Mouse (Mus musculus) lung, postnatal 0 days (tissue): Measurements from ENCODE around the gene Cadm4.

Experiments used
- CTCF ChIP-seq: IDR thresholded peaks from 2 replicates; pipeline ENCODE4 v1.5.1; 2016; ENCODE audit warnings: antibody characterized with exemption, mild to moderate bottlenecking
- EP300 ChIP-seq: IDR thresholded peaks from 2 replicates; pipeline ENCODE4 v1.6.1; 2016; ENCODE audit warnings: antibody characterized with exemption, mild to moderate bottlenecking, control low read depth

DNA sequence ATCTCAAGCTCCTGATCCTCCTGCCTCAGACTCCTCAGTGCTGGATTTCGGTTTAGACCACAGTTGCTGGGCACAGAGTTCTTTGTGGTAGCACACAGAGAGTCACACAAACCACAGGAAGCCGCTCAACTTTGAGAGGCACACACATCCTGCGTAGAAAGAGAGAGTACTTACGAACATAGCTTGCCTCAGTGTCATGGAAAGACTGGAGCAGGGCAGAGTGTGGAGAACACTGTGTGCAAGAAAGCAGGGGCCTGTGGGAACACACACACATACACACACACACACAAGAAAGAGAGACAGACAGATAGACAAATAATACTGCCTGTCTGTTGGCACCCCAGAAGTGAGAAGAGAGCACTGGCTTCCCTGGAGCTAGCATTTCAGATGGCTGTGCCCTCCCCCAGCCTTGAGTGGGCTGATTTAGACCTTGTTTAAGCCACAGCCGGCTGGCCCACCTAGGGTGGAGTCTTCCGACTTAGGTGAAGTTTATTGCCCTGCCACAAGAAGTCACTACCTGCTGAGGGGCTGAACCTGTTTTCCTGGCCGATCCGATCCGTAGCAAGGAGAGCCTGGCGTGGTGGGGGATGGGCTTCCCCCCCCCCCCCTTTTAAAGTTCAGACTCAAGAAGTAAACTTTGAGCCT is 24.0 kb upstream of the Cadm4 start:
- TF ChIP-seq CTCF (0 out of 2 replicates have a peak, but pooled peaks have one; percentile 8), EP300 (peak; percentile 67)
